Mouse (Mus musculus): Measurements from ENCODE around the gene Pla2g1b. TPM values are rescaled to one million over a fixed set of nuclear protein-coding genes. Genes with fewer than 3 reads are reported as not detected.

The Pla2g1b gene
- total and polyA plus RNA-seq, 2 experiments from 2014 or later: not detected

GRCm38 (mm10) chr5:115512375-115512774, 46.3 kb downstream of the Pla2g1b start:
- Histone ChIP-seq H3K27ac (ENCODE audit: low read depth, low read length) (no peak overlapping the region), H3K27me3 (ENCODE audit: insufficient read depth, low read length) (no peaks in the 10 kb centered on the region), H3K9ac (replicated peaks; ENCODE audit: low read length, poor library complexity, severe bottlenecking) (no peak overlapping the region), H3K4me3 (ENCODE audit: low read depth, low read length) (no peak overlapping the region), H3K36me3 (ENCODE audit: insufficient read depth, low read length) (no peaks in the 10 kb centered on the region), H3K4me2 (ENCODE audit: low read depth, low read length, poor library complexity, severe bottlenecking) (no peak overlapping the region), H3K4me1 (ENCODE audit: insufficient read depth, low read length) (peaks cover 16% of the 10 kb centered on the region), H3K9me3 (ENCODE audit: low read length) (no peaks in the 10 kb centered on the region)
- no peak for TF ChIP-seq CTCF (IDR thresholded peaks at IDR 0.05)
- DNase-seq (ENCODE audit: low spot score): no peak
- 91% methylated on average over 7 of the region's 7 CpGs for WGBS
- no peak for ATAC-seq (ENCODE audit: low FRiP score)

DNA sequence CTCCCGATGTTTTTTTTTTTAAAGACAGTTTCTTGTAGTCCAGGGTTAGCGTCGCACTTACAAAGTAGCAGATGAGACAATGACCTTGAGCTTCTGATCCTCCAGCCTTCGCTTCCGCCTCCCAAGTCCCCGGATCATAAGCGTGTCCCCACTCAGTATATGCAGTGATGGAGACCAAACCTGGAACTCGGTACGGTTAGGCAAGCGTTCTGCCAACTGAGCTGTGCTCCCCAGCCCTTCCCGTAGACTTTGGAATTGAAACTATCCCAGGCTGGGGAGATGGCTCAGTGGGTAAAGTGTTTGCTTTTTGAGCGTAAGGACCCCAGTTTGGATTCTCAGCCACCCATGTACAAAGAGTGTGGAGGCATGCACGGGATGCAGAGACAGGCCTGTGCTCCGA, 47.2 kb downstream of the Pla2g1b start:
- Histone ChIP-seq H3K9me3 (ENCODE audit: low read length) (no peaks in the 10 kb centered on the region), H3K9ac (replicated peaks; ENCODE audit: low read length, poor library complexity, severe bottlenecking) (no peak overlapping the region)
- WGBS: 97% methylated on average over 14 of the region's 14 CpGs

GRCm38 (mm10) chr5:115513721-115514120, 47.7 kb downstream of the Pla2g1b start:
- Histone ChIP-seq H3K4me1 (ENCODE audit: insufficient read depth, low read length) (peaks cover 3% of the 10 kb centered on the region), H3K4me3 (ENCODE audit: low read depth, low read length) (no peak overlapping the region), H3K9me3 (ENCODE audit: low read length) (no peaks in the 10 kb centered on the region), H3K9ac (replicated peaks; ENCODE audit: low read length, poor library complexity, severe bottlenecking) (no peak overlapping the region), H3K36me3 (ENCODE audit: insufficient read depth, low read length) (no peaks in the 10 kb centered on the region), H3K27me3 (ENCODE audit: insufficient read depth, low read length) (no peaks in the 10 kb centered on the region), H3K4me2 (ENCODE audit: low read depth, low read length, poor library complexity, severe bottlenecking) (no peak overlapping the region), H3K27ac (ENCODE audit: low read depth, low read length) (no peak overlapping the region)
- TF ChIP-seq CTCF (IDR thresholded peaks at IDR 0.05): no peak
- ATAC-seq (ENCODE audit: low FRiP score) (no peak), DNase-seq (ENCODE audit: low spot score) (no peak)
- WGBS: 95% methylated on average over 16 of the region's 16 CpGs

More for the DNA sequence above, 47.2 kb downstream of the Pla2g1b start:
- DNase-seq (ENCODE audit: low spot score): no peak
- no peak for ATAC-seq (ENCODE audit: low FRiP score)
- Histone ChIP-seq H3K4me3 (ENCODE audit: low read depth, low read length) (no peak overlapping the region), H3K27ac (ENCODE audit: low read depth, low read length) (no peak overlapping the region), H3K4me1 (ENCODE audit: insufficient read depth, low read length) (peaks cover 8% of the 10 kb centered on the region), H3K36me3 (ENCODE audit: insufficient read depth, low read length) (no peaks in the 10 kb centered on the region), H3K4me2 (ENCODE audit: low read depth, low read length, poor library complexity, severe bottlenecking) (no peak overlapping the region), H3K27me3 (ENCODE audit: insufficient read depth, low read length) (no peaks in the 10 kb centered on the region)
- TF ChIP-seq CTCF (IDR thresholded peaks at IDR 0.05): no peak

DNA sequence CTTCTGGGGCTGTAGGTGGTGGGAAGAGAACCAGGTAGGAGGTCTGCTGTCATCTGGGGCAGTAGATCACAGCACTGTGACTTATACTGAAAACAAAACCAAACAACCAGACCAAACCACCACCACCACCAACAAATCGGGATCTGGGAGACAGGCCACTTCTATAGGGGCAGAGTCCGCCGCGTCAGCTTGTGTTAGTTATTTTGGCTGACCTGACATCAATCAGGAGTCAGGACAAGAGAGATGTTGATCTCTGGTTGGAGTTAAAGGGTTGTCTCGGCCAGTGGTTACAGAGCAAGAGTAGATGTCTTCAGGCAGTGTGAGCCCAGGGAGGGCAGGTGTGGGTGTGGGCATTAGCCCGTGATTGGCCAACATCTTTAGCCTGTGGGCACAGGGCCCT, 48.3 kb downstream of the Pla2g1b start:
- 90% methylated on average over 6 of the region's 6 CpGs for WGBS
- Histone ChIP-seq H3K4me2 (ENCODE audit: low read depth, low read length, poor library complexity, severe bottlenecking) (no peak overlapping the region), H3K27ac (ENCODE audit: low read depth, low read length) (no peak overlapping the region; the same call in 1 of the 2 replicates), H3K9me3 (ENCODE audit: low read length) (no peaks in the 10 kb centered on the region), H3K9ac (replicated peaks; ENCODE audit: low read length, poor library complexity, severe bottlenecking) (no peak overlapping the region), H3K4me1 (ENCODE audit: insufficient read depth, low read length) (no peaks in the 10 kb centered on the region), H3K27me3 (ENCODE audit: insufficient read depth, low read length) (no peaks in the 10 kb centered on the region), H3K36me3 (ENCODE audit: insufficient read depth, low read length) (no peaks in the 10 kb centered on the region), H3K4me3 (ENCODE audit: low read depth, low read length) (no peak overlapping the region)
- no peak for ATAC-seq (ENCODE audit: low FRiP score)
- TF ChIP-seq CTCF (IDR thresholded peaks at IDR 0.05): no peak
- DNase-seq (ENCODE audit: low spot score): no peak

DNA sequence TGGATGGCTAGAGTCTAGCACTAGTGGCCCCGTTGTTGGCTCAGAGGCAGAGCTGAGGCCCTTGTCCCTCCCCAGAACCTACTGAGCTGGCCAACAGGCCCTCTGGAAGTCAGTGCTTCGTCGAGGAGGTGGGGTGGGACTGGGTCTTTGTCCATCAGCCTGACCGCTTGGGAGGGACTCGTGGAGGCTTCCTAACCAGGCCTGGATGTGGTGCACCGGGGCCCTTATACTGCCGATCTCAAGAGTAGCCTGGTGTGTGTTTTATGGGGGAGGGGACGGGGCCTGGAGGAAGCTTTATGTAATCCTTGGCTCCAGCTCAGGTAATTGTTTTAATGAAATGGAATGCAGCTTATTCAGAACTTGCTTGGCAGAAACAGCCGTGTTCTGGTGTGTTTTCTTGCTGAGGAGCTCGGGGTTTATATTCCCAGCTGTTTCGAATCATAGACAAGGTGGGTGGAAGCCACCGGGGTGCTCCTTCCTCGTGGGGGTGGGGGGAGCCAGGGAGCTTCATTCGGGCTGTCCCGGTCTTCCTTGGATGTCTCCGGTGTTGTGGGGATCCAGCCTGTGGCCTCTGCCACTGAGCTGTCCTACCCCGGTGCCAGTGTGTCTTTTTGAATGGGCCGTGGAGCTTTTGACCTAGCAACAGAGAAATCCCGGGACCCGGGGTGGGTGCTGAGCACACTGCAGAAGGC, 49.0 kb downstream of the Pla2g1b start:
- Histone ChIP-seq H3K9me3 (ENCODE audit: low read length) (no peaks in the 10 kb centered on the region), H3K4me1 (ENCODE audit: insufficient read depth, low read length) (no peaks in the 10 kb centered on the region), H3K4me3 (ENCODE audit: low read depth, low read length) (no peak overlapping the region), H3K27me3 (ENCODE audit: insufficient read depth, low read length) (no peaks in the 10 kb centered on the region), H3K36me3 (ENCODE audit: insufficient read depth, low read length) (no peaks in the 10 kb centered on the region), H3K4me2 (ENCODE audit: low read depth, low read length, poor library complexity, severe bottlenecking) (no peak overlapping the region), H3K27ac (ENCODE audit: low read depth, low read length) (no peak overlapping the region; the same call in 1 of the 2 replicates), H3K9ac (replicated peaks; ENCODE audit: low read length, poor library complexity, severe bottlenecking) (no peak overlapping the region)
- no peak for TF ChIP-seq CTCF (IDR thresholded peaks at IDR 0.05)
- ATAC-seq (ENCODE audit: low FRiP score) (no peak), DNase-seq (ENCODE audit: low spot score) (no peak)
- 60% methylated on average over 20 of the region's 20 CpGs for WGBS

GRCm38 (mm10) chr5:115516081-115516907, 50.2 kb downstream of the Pla2g1b start:
- no peak for TF ChIP-seq CTCF (IDR thresholded peaks at IDR 0.05)
- WGBS: 82% methylated on average over 32 of the region's 32 CpGs

More at GRCm38 (mm10) chr5:115516081-115516907, 50.2 kb downstream of the Pla2g1b start:
- no peak overlapping the region for H3K9ac ChIP-seq (replicated peaks; ENCODE audit: low read length, poor library complexity, severe bottlenecking)
- H3K36me3 ChIP-seq (ENCODE audit: insufficient read depth, low read length): no peaks in the 10 kb centered on the region
- H3K9me3 ChIP-seq (ENCODE audit: low read length): no peaks in the 10 kb centered on the region
- H3K27me3 ChIP-seq (ENCODE audit: insufficient read depth, low read length): no peaks in the 10 kb centered on the region
- no peak for ATAC-seq (ENCODE audit: low FRiP score)
- no peak overlapping the region for H3K4me2 ChIP-seq (ENCODE audit: low read depth, low read length, poor library complexity, severe bottlenecking)
- no peak for DNase-seq (ENCODE audit: low spot score)
- no peak overlapping the region for H3K4me3 ChIP-seq (ENCODE audit: low read depth, low read length)
- H3K27ac ChIP-seq (ENCODE audit: low read depth, low read length): no peak overlapping the region
- 0 out of 2 replicates have a peak, but pooled peaks cover 2% of the 10 kb centered on the region for H3K4me1 ChIP-seq (ENCODE audit: insufficient read depth, low read length)
